16 mouse cellular contexts compared by ENCODE assay signal in genomic region chr2:131059781-131060540, GRCm38 (mm10). TPM values are rescaled to one million over a fixed set of nuclear protein-coding genes. Genes with fewer than 3 reads are reported as not detected.
DNase-seq lines count a peak whose midpoint lies in the region; ATAC-seq and TF ChIP-seq lines count a peak whose summit lies in the region.
"Had no signal": no experiment of that assay in that cellular context is flagged by ENCODE, and none has a peak within 500 bp of the region (broad histone marks: within the 10 kb centered on the region; RNA-seq: fewer than 3 reads in every experiment).

No protein-coding gene starts in this region.

- no peaks in the 10 kb centered on the region for H3K9me3 ChIP-seq in neural tube, embryonic 15.5 days (replicated peaks)
- no peaks in the 10 kb centered on the region for H3K9me3 ChIP-seq in heart, postnatal 0 days (replicated peaks; ENCODE audit: control insufficient read depth, low read length)
- H3K9me3 ChIP-seq in hindbrain, embryonic 13.5 days, result no peaks in the 10 kb centered on the region
- H3K9me3 ChIP-seq: forebrain, embryonic 13.5 days had no signal

- no peak for ATAC-seq in neural tube, embryonic 15.5 days (ENCODE audit: low FRiP score)
- peak; percentile 28; the same call in 1 of the 2 replicates for ATAC-seq in heart, postnatal 0 days (ENCODE audit: insufficient read depth, low read depth)
- ATAC-seq in hindbrain, embryonic 13.5 days (ENCODE audit: low FRiP score), result no peak
- ATAC-seq: forebrain, embryonic 13.5 days; hindbrain, embryonic 16.5 days had no signal

- no peak overlapping the region for H3K4me2 ChIP-seq in neural tube, embryonic 15.5 days
- no peak overlapping the region for H3K4me2 ChIP-seq in heart, postnatal 0 days (ENCODE audit: low read depth, low read length)
- no peak overlapping the region for H3K4me2 ChIP-seq in hindbrain, embryonic 13.5 days
- H3K4me2 ChIP-seq: forebrain, embryonic 13.5 days; liver, embryonic 11.5 days had no signal

- peaks cover 28% of the 10 kb centered on the region for H3K4me1 ChIP-seq in neural tube, embryonic 15.5 days
- H3K4me1 ChIP-seq in heart, postnatal 0 days (ENCODE audit: control insufficient read depth, insufficient read depth), result peaks cover 36% of the 10 kb centered on the region
- peaks cover 31% of the 10 kb centered on the region for H3K4me1 ChIP-seq in hindbrain, embryonic 13.5 days (replicated peaks)

- no peak overlapping the region for H3K4me3 ChIP-seq in neural tube, embryonic 15.5 days (replicated peaks)
- no peak overlapping the region for H3K4me3 ChIP-seq in heart, postnatal 0 days (ENCODE audit: low read depth, low read length)
- no peak overlapping the region for H3K4me3 ChIP-seq in hindbrain, embryonic 13.5 days
- H3K4me3 ChIP-seq: forebrain, embryonic 13.5 days had no signal

- WGBS in neural tube, embryonic 15.5 days, result 59% methylated on average over 9 of the region's 9 CpGs
- WGBS in heart, postnatal 0 days, result 57% methylated on average over 9 of the region's 9 CpGs
- 64% methylated on average over 9 of the region's 9 CpGs for WGBS in hindbrain, embryonic 13.5 days

- no peaks in the 10 kb centered on the region for H3K36me3 ChIP-seq in neural tube, embryonic 15.5 days
- no peaks in the 10 kb centered on the region for H3K36me3 ChIP-seq in heart, postnatal 0 days (replicated peaks; ENCODE audit: control insufficient read depth, insufficient read depth, low read length)
- H3K36me3 ChIP-seq in hindbrain, embryonic 13.5 days, result no peaks in the 10 kb centered on the region

- peak overlapping the region; percentile 23; the same call in 1 of the 2 replicates for H3K27ac ChIP-seq in neural tube, embryonic 15.5 days (replicated peaks)
- peak overlapping the region; percentile 56 for H3K27ac ChIP-seq in heart, postnatal 0 days (ENCODE audit: low read depth)
- no peak overlapping the region for H3K27ac ChIP-seq in hindbrain, embryonic 13.5 days
- H3K27ac ChIP-seq: forebrain, embryonic 13.5 days; macrophage had no signal

- peak; percentile 59 for DNase-seq in adrenal gland, postnatal 14 days
- no peak for DNase-seq in adrenal gland, postnatal 25 days
- DNase-seq in neural tube, embryonic 10.5 days (ENCODE audit: extremely low spot score, low spot score), result no peak
- DNase-seq in heart, postnatal 0 days (ENCODE audit: low spot score), result peak; percentile 40
- no peak for DNase-seq in urinary bladder, adult 18-20 months (ENCODE audit: low spot score in 2 of 2)
- no peak for DNase-seq in cerebellum, adult 11-12 months
- DNase-seq: layer of hippocampus, adult 9-11 months; thymus, postnatal 14 days had no signal

- H3K27me3 ChIP-seq in neural tube, embryonic 15.5 days (replicated peaks), result peaks cover 40% of the 10 kb centered on the region
- H3K27me3 ChIP-seq in heart, postnatal 0 days (ENCODE audit: control insufficient read depth, insufficient read depth, low read length), result peaks cover 30% of the 10 kb centered on the region
- H3K27me3 ChIP-seq in hindbrain, embryonic 13.5 days, result peaks cover 65% of the 10 kb centered on the region

- no peak for TF ChIP-seq EP300 in heart, postnatal 0 days (IDR thresholded peaks at IDR 0.05; ENCODE audit: low read depth)

- H3K9ac ChIP-seq in neural tube, embryonic 15.5 days (replicated peaks), result no peak overlapping the region
- 0 out of 2 replicates have a peak overlapping the region, but pooled peaks have one; percentile 3 for H3K9ac ChIP-seq in heart, postnatal 0 days (replicated peaks; ENCODE audit: low read depth, low read length)
- H3K9ac ChIP-seq in hindbrain, embryonic 13.5 days, result no peak overlapping the region
- H3K9ac ChIP-seq: forebrain, embryonic 13.5 days had no signal

- TF ChIP-seq CTCF in heart, postnatal 0 days (IDR thresholded peaks at IDR 0.05; ENCODE audit: low read depth), result no peak

RNA-seq across cellular contexts. Expression of gene Adam33, which starts 3.7 kb away (rescaled TPM):
- total RNA-seq in adrenal gland, postnatal 14 days (2021), result 4.4 and 4.5 TPM in 2 replicates
- total RNA-seq in adrenal gland, postnatal 25 days (2021), result 3.8 and 4.8 TPM in 2 replicates
- polyA plus RNA-seq in neural tube, embryonic 15.5 days (2015; fragmentation: Nextera tagmentation; extraction: Ambion mirVana), result 2.0 and 2.9 TPM in 2 replicates
- total RNA-seq in heart, postnatal 0 days (2014; rRNA removed; ENCODE audit: low replicate concordance), result 9.4 and 10.3 TPM in 2 replicates
- 4.8 and 5.2 TPM in 2 replicates for polyA plus RNA-seq in heart, postnatal 0 days (2015; fragmentation: Nextera tagmentation; extraction: Ambion mirVana)
- 0.70 and 0.91 TPM in 2 replicates for polyA plus RNA-seq in hindbrain, embryonic 13.5 days (2015; fragmentation: Nextera tagmentation; extraction: Ambion mirVana)
- total RNA-seq: monocyte, adult 5-6 weeks had no signal
- polyA plus RNA-seq: C2C12 had no signal

RNA-seq across cellular contexts. Expression of gene Gfra4, which starts 17.1 kb away (rescaled TPM):
- 9.2 and 12.9 TPM in 2 replicates for total RNA-seq in adrenal gland, postnatal 14 days (2021)
- total RNA-seq in adrenal gland, postnatal 25 days (2021), result 4.2 and 6.3 TPM in 2 replicates
- 46.4 and 52.1 TPM in 2 replicates for polyA plus RNA-seq in neural tube, embryonic 15.5 days (2015; fragmentation: Nextera tagmentation; extraction: Ambion mirVana)
- 0.19 and 10.7 TPM in 2 replicates for total RNA-seq in heart, postnatal 0 days (2014; rRNA removed; ENCODE audit: low replicate concordance)
- polyA plus RNA-seq in heart, postnatal 0 days (2015; fragmentation: Nextera tagmentation; extraction: Ambion mirVana), result 2.2 and 2.9 TPM in 2 replicates
- 26.7 and 28.7 TPM in 2 replicates for polyA plus RNA-seq in hindbrain, embryonic 13.5 days (2015; fragmentation: Nextera tagmentation; extraction: Ambion mirVana)
- total RNA-seq: monocyte, adult 5-6 weeks had no signal

RNA-seq across cellular contexts. Expression of gene Siglec1, which starts 26.6 kb away (rescaled TPM):
- 2.3 and 8.2 TPM in 2 replicates for total RNA-seq in adrenal gland, postnatal 14 days (2021)
- 2.6 and 2.7 TPM in 2 replicates for total RNA-seq in adrenal gland, postnatal 25 days (2021)
- polyA plus RNA-seq in neural tube, embryonic 15.5 days (2015; fragmentation: Nextera tagmentation; extraction: Ambion mirVana), result 0.23 and 0.36 TPM in 2 replicates
- 2.2 and 3.4 TPM in 2 replicates for total RNA-seq in heart, postnatal 0 days (2014; rRNA removed; ENCODE audit: low replicate concordance)
- 0.20 and 0.27 TPM in 2 replicates for polyA plus RNA-seq in heart, postnatal 0 days (2015; fragmentation: Nextera tagmentation; extraction: Ambion mirVana)
- polyA plus RNA-seq in hindbrain, embryonic 13.5 days (2015; fragmentation: Nextera tagmentation; extraction: Ambion mirVana), result 0.18 and 0.23 TPM in 2 replicates
- total RNA-seq: monocyte, adult 5-6 weeks had no signal

Comparison
In these comparisons a context has a peak if more than half of its experiments do, and no peak if none do; other contexts are left out.
1. DNase-seq: peak in adrenal gland, postnatal 14 days (single experiment) and heart, postnatal 0 days (single experiment); none in adrenal gland, postnatal 25 days (single experiment), neural tube, embryonic 10.5 days (single experiment), urinary bladder, adult 18-20 months (0 of 2) and cerebellum, adult 11-12 months (single experiment).